Mouse (Mus musculus) embryonic facial prominence, embryonic 15.5 days (tissue): ENCODE measurements around the gene Sorl1. TPM values are rescaled to one million over a fixed set of nuclear protein-coding genes. Genes with fewer than 3 reads are reported as not detected.

Experiments
- ATAC-seq: fragments of 200-750 bp; cut with Nextera tagmentation; 2 replicates; pipeline ENCODE4 v1.8.0; 2017; ENCODE audit warnings: low read depth, moderate TSS enrichment; ENCODE audit not compliant: insufficient number of reproducible peaks, low FRiP score, low TSS enrichment
- H3K27ac ChIP-seq: fragments of 300-500 bp; sonication (generic); replicated peaks from 2 replicates; pipeline ENCODE4 v1.5.1; 2015; ENCODE audit warnings: mild to moderate bottlenecking, inconsistent platforms
- H3K27me3 ChIP-seq: fragments of 300-500 bp; sonication (generic); 2 replicates; pipeline ENCODE4 v1.6.1; 2015; ENCODE audit warnings: inconsistent platforms
- H3K36me3 ChIP-seq: fragments of 300-500 bp; sonication (generic); 2 replicates; pipeline ENCODE4 v1.6.1; 2015; ENCODE audit warnings: mild to moderate bottlenecking, inconsistent platforms
- H3K4me1 ChIP-seq: fragments of 300-500 bp; sonication (generic); 2 replicates; pipeline ENCODE4 v1.6.1; 2015; ENCODE audit warnings: inconsistent platforms
- H3K4me2 ChIP-seq: fragments of 300-500 bp; sonication (generic); replicated peaks from 2 replicates; pipeline ENCODE4 v1.6.1; 2015; ENCODE audit warnings: mild to moderate bottlenecking, inconsistent platforms
- H3K4me3 ChIP-seq: fragments of 300-500 bp; sonication (generic); replicated peaks from 2 replicates; pipeline ENCODE4 v1.5.1; 2015; ENCODE audit warnings: mild to moderate bottlenecking, inconsistent platforms
- H3K9ac ChIP-seq: fragments of 300-500 bp; sonication (generic); 2 replicates; pipeline ENCODE4 v1.6.1; 2015; ENCODE audit warnings: inconsistent platforms
- H3K9me3 ChIP-seq: fragments of 300-500 bp; sonication (generic); replicated peaks from 2 replicates; pipeline ENCODE4 v1.6.1; 2016; ENCODE audit warnings: inconsistent platforms
- WGBS: fragments of 180-500 bp; shearing (Covaris S2); methylation state at CpG from one replicate; pipeline ENCODE4 v1.1.7; 2015; 5-methylcytosine and 5-hydroxymethylcytosine counted together
- polyA plus RNA-seq: library from polyadenylated mRNA; unstranded; fragments of >200 nt; fragmentation: Nextera tagmentation; extraction: Ambion mirVana; gene quantifications from 2 replicates; pipeline ENCODE4 v1.2.1, GENCODE M21; 2015

The Sorl1 gene
- polyA plus RNA-seq, 1 experiment from 2014 or later: 8.5 TPM

DNA sequence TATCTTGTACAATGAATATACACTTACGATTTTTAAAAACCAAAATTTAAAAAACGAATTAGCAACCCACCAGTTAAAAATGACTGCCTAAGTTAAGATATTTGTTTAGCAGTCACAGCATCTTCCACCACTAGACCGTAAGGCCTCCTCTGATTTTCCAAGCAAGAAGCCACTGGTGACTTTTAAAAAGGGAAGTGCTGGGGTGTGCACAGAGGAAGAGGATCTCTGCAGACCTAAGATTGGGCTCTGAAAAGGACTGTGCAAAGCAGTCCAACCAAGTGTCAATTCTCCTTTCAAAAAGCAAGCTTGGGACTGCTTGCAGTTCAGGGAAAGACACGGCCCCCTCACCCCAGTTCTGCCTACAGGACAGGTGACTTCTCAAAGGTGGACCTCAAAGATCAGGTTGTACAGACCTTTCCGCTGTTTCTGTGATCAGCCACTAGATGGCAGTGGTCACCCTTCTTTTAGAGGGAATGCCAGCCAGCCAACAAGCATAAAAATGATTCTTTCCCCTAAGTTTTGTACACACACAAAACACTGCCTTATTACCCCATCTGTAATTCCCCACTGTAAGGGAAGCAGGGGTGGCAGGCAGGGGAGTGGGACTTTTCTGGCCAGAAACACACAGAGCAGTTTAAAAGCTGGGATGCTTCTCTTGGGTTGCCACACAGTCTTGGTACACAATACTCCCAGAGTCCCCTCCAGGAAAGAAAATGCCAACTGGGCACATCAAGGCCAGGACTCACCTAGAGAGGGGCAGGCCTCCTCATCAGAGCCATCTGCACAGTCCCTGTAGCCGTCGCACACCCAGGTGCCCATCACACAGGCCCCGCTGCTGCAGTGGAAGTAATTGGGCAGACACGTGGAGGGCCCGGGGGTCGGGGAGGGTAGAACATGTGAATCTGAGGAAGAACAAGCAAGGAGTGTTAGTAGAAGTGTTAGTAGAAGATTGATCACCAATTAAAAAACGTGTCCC lies 124.3 kb downstream of the Sorl1 start:
- 68% methylated on average over 12 of the region's 12 CpGs for WGBS
- H3K36me3 ChIP-seq: no peaks in the 10 kb centered on the region
- H3K4me3 ChIP-seq: no peak overlapping the region
- H3K9ac ChIP-seq: no peak overlapping the region
- no peak for ATAC-seq
- 0 out of 2 replicates have a peak, but pooled peaks cover under 1% of the 10 kb centered on the region for H3K4me1 ChIP-seq
- no peak overlapping the region for H3K4me2 ChIP-seq
- H3K27me3 ChIP-seq: no peaks in the 10 kb centered on the region
- H3K9me3 ChIP-seq: no peaks in the 10 kb centered on the region
- no peak overlapping the region for H3K27ac ChIP-seq

GRCm38 (mm10) chr9:41995278-41995677 lies 128.8 kb downstream of the Sorl1 start:
- no peak overlapping the region for H3K9ac ChIP-seq

DNA sequence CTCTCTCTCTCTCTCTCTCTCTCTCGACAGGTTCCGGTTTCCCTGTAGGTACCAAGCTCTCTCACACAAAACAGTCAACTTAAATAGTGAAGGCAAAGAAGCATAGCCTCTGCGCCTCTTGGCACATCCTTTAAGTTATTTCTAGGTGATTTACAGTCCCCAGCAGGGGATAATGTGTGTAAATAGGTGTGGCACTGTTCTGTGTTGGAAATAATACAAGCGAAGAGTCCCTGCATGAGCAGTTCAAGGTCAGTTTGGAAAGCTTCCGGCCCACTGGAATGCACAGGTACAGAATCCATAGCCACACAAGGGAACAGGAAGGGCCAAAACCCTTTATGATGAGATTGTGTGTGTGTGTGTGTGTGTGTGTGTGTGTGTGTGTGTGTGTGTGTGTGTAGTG lies 130.3 kb downstream of the Sorl1 start:
- H3K9me3 ChIP-seq: no peaks in the 10 kb centered on the region
- no peak overlapping the region for H3K4me3 ChIP-seq
- no peak overlapping the region for H3K27ac ChIP-seq
- no peaks in the 10 kb centered on the region for H3K27me3 ChIP-seq
- no peak for ATAC-seq
- H3K9ac ChIP-seq: no peak overlapping the region
- no peaks in the 10 kb centered on the region for H3K4me1 ChIP-seq
- H3K36me3 ChIP-seq: 0 out of 2 replicates have a peak, but pooled peaks cover 3% of the 10 kb centered on the region
- WGBS: 78% methylated on average over 5 of the region's 5 CpGs
- no peak overlapping the region for H3K4me2 ChIP-seq

More at GRCm38 (mm10) chr9:41995278-41995677, 128.8 kb downstream of the Sorl1 start:
- H3K27me3 ChIP-seq: no peaks in the 10 kb centered on the region
- H3K9me3 ChIP-seq: no peaks in the 10 kb centered on the region
- no peak overlapping the region for H3K27ac ChIP-seq
- 78% methylated on average over 9 of the region's 9 CpGs for WGBS
- no peak overlapping the region for H3K4me2 ChIP-seq
- no peaks in the 10 kb centered on the region for H3K36me3 ChIP-seq
- H3K4me3 ChIP-seq: no peak overlapping the region
- H3K4me1 ChIP-seq: no peaks in the 10 kb centered on the region
- ATAC-seq: no peak

DNA sequence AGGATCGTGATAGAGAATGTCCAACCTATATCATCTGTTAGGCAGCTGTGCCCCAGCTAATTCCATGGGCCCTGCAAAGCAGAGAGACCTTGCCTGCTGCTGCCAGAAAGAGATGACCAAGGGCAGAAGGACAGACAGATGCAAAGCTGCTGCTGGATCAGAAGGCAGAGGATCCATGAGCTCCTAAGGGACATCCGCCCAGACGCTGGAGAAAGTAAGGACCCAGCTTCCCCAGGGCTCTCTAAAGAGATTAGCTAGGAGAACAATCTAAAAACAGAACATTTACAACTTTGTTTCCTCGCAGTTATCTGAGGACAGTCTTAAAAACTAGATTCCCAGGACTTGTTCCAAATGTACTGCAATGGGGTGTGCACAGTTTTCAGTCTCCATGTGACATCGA lies 131.3 kb downstream of the Sorl1 start:
- no peak for ATAC-seq
- no peaks in the 10 kb centered on the region for H3K27me3 ChIP-seq
- no peak overlapping the region for H3K4me2 ChIP-seq
- no peak overlapping the region for H3K27ac ChIP-seq
- no peak overlapping the region for H3K4me3 ChIP-seq
- H3K9me3 ChIP-seq: no peaks in the 10 kb centered on the region
- WGBS: 82% methylated on average over 5 of the region's 5 CpGs
- 0 out of 2 replicates have a peak, but pooled peaks cover 3% of the 10 kb centered on the region for H3K36me3 ChIP-seq
- H3K4me1 ChIP-seq: no peaks in the 10 kb centered on the region
- H3K9ac ChIP-seq: no peak overlapping the region

DNA sequence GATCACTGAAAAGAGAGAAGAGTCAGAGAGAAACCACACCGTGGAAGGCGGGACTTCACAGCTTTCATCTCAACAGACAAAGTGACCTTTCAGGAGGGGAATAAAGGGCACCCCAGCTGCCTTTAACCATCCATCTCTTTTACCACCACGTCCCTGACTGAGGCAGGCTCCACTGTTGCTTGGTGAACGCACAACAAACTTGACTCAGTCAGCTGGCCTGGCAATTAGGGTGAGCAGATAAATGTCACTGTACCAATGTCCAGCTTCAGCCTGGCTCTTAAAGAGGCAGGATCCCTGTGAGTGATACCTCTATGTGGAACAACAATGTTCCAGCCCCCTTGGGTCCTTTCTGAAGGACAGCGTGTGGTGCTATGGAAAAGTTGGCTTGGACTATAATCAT lies 138.5 kb downstream of the Sorl1 start:
- H3K27ac ChIP-seq: peak overlapping the region; percentile 36; the same call in 1 of the 2 replicates
- no peak overlapping the region for H3K4me3 ChIP-seq
- ATAC-seq: no peak

GRCm38 (mm10) chr9:41985052-41985451 lies 139.0 kb downstream of the Sorl1 start:
- Histone ChIP-seq H3K4me2 (no peak overlapping the region), H3K9me3 (no peaks in the 10 kb centered on the region), H3K36me3 (peaks cover 13% of the 10 kb centered on the region; the same call in 1 of the 2 replicates), H3K4me1 (peaks cover 3% of the 10 kb centered on the region; the same call in 1 of the 2 replicates), H3K27ac (no peak overlapping the region), H3K27me3 (no peaks in the 10 kb centered on the region), H3K9ac (no peak overlapping the region), H3K4me3 (no peak overlapping the region)
- 42% methylated on average over 9 of the region's 9 CpGs for WGBS
- ATAC-seq: 0 out of 2 replicates have a peak, but pooled peaks have one; percentile 51

More for the DNA sequence above, 138.5 kb downstream of the Sorl1 start:
- H3K4me1 ChIP-seq: peaks cover 3% of the 10 kb centered on the region; the same call in 1 of the 2 replicates
- WGBS: 50% methylated on average over 5 of the region's 5 CpGs
- no peak overlapping the region for H3K9ac ChIP-seq
- H3K27me3 ChIP-seq: no peaks in the 10 kb centered on the region
- no peaks in the 10 kb centered on the region for H3K9me3 ChIP-seq
- no peak overlapping the region for H3K4me2 ChIP-seq
- H3K36me3 ChIP-seq: peaks cover 15% of the 10 kb centered on the region; the same call in 1 of the 2 replicates

- Histone ChIP-seq H3K27me3 (no peaks in the 10 kb centered on the region), H3K9me3 (no peaks in the 10 kb centered on the region), H3K27ac (no peak overlapping the region; the same call in 1 of the 2 replicates), H3K9ac (no peak overlapping the region), H3K4me3 (no peak overlapping the region), H3K36me3 (peaks cover 12% of the 10 kb centered on the region; the same call in 1 of the 2 replicates), H3K4me2 (no peak overlapping the region), H3K4me1 (peaks cover 3% of the 10 kb centered on the region; the same call in 1 of the 2 replicates)
- 77% methylated on average over 11 of the region's 11 CpGs for WGBS
- no peak; the same call in 1 of the 2 replicates for ATAC-seq
These were observed 139.8 kb downstream of the Sorl1 start for GRCm38 (mm10) chr9:41984306-41984705.

DNA sequence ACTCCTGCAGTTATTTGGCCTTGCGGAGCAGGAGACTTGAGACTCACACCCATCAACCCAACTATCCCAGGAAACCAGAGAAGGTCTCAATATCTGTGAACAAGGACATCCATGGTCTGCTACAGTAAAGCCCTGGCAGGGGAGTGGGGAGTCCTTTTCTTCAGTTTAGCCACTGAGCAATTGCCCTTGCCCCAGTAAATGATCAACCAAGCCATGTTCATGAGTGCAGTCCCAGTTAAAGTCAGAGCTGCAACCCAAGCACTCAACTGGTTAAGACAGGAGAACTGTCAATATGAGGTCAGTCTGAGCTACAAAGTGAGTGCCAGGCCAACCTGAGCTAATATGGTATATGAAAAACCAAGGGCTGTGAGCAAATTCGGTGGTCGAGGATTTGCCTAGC lies 140.8 kb downstream of the Sorl1 start:
- H3K4me1 ChIP-seq: peaks cover 3% of the 10 kb centered on the region; the same call in 1 of the 2 replicates
- H3K4me3 ChIP-seq: no peak overlapping the region
- no peaks in the 10 kb centered on the region for H3K9me3 ChIP-seq
- H3K4me2 ChIP-seq: no peak overlapping the region
- 89% methylated on average over 3 of the region's 3 CpGs for WGBS
- no peak overlapping the region for H3K9ac ChIP-seq
- no peak for ATAC-seq
- no peaks in the 10 kb centered on the region for H3K27me3 ChIP-seq
- H3K36me3 ChIP-seq: peaks cover 12% of the 10 kb centered on the region; the same call in 1 of the 2 replicates
- H3K27ac ChIP-seq: no peak overlapping the region

DNA sequence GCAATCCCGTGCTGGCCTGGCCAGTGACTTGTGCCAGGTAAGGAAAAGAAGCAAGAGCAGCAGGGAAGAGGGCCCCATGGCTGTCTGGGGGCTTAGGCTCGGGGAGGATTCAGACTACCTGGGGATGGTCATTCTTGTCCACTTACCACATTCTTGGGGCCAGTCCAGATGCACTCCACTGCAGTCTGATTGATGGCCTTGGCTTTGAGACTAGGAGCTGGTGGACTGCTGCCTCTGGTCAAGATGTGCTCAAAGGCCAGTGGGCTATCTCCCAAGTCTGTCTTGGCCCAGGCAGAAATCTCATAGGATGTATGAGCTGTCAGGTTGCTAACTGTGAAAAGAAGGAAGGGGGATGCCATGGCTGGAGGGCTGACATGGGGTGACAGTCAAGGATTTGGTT lies 141.3 kb downstream of the Sorl1 start:
- Histone ChIP-seq H3K4me3 (no peak overlapping the region), H3K9ac (no peak overlapping the region), H3K9me3 (0 out of 2 replicates have a peak, but pooled peaks cover 3% of the 10 kb centered on the region), H3K36me3 (peaks cover 15% of the 10 kb centered on the region; the same call in 1 of the 2 replicates), H3K27ac (no peak overlapping the region), H3K27me3 (no peaks in the 10 kb centered on the region), H3K4me2 (no peak overlapping the region), H3K4me1 (peaks cover 3% of the 10 kb centered on the region; the same call in 1 of the 2 replicates)
- ATAC-seq: no peak
- 75% methylated on average over 2 of the region's 2 CpGs for WGBS

- WGBS: 59% methylated on average over 9 of the region's 9 CpGs
- Histone ChIP-seq H3K27me3 (no peaks in the 10 kb centered on the region), H3K4me1 (peaks cover 3% of the 10 kb centered on the region; the same call in 1 of the 2 replicates), H3K9me3 (0 out of 2 replicates have a peak, but pooled peaks cover 3% of the 10 kb centered on the region), H3K4me2 (no peak overlapping the region), H3K4me3 (no peak overlapping the region), H3K27ac (peak overlapping the region; percentile 8; the same call in 1 of the 2 replicates), H3K9ac (no peak overlapping the region), H3K36me3 (peaks cover 21% of the 10 kb centered on the region)
- no peak for ATAC-seq
These were observed 142.1 kb downstream of the Sorl1 start for GRCm38 (mm10) chr9:41982023-41982422.

DNA sequence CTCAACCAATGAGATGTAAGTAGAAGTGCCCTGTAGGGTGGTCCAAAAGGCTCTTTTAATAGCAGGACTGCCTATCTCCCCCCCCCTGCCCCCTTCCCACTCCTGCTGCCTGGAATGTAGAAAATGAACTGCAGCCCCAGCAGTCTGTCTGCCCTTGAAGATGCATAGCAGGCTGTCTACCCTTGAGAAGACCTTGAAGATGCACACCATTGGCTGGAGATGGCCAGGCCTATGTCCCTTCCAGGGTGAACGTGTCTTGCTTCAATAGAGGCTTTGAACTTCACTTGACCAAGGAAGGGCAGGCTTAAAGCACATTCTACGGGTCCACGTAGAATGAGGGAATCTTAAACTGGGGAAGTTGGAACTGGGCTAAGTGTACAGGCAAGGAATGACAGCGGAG lies 142.8 kb downstream of the Sorl1 start:
- no peak for ATAC-seq
- Histone ChIP-seq H3K4me2 (no peak overlapping the region), H3K9me3 (0 out of 2 replicates have a peak, but pooled peaks cover 3% of the 10 kb centered on the region), H3K27me3 (no peaks in the 10 kb centered on the region), H3K9ac (no peak overlapping the region), H3K36me3 (peaks cover 25% of the 10 kb centered on the region), H3K27ac (peak overlapping the region; percentile 8; the same call in 1 of the 2 replicates), H3K4me1 (peaks cover 3% of the 10 kb centered on the region; the same call in 1 of the 2 replicates), H3K4me3 (no peak overlapping the region)
- 65% methylated on average over 4 of the region's 4 CpGs for WGBS
